8 mouse cellular contexts compared by ENCODE assay signal in the genomic region with DNA sequence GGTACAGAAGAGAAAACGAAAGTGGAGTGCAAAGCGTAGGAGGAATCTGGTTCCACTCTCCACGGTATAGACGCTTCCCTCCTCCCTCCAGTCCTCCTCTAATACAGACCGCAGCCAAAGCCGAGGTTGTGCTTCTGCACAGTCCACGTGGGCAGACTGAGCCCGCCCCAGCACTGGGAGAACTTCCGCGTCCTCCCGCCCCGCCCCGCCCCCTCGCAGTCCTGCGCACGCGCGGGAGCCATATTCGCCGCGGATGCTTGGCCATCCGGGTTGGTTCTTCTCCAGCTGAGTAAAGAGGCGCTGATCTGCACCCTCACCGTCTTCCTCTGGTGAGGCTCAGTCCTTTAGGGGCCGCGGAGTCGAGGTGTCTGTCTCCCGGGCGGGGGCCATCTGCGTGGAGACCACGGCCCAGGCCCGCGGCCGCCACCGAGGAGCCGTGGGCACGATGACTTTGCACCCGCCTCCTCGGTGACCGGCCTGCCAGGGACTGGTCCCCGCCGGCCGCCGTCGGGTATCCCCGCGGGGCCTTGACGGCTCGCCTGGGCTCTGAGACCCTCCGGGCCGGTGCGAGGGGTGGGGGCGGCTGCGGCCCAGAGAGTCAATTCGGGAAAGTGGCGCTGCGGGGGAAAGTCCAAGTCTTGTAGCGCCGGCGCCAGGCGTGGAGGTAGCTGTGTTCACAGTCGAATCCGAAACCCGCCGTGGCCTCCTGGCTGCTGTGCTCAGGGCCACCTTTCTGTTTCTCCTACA. TPM values are rescaled to one million over a fixed set of nuclear protein-coding genes. Genes with fewer than 3 reads are reported as not detected.
A peak's percentile ranks its signal among the peaks of the same experiment; 100 is the strongest.
DNase-seq lines count a peak whose midpoint lies in the region; ATAC-seq and TF ChIP-seq lines count a peak whose summit lies in the region.

Gene Psma4 (plus strand): TSS at position 216 of the 747 bp plus-strand sequence.
Gene AY074887 (minus strand): TSS at position 424 of the 747 bp plus-strand sequence.

- H3K27me3 ChIP-seq in CH12.LX (replicated peaks) = no peaks in the 10 kb centered on the region
- H3K27me3 ChIP-seq in forebrain, embryonic 11.5 days (ENCODE audit: control insufficient read depth, insufficient read depth, low read length) = no peaks in the 10 kb centered on the region
- no peaks in the 10 kb centered on the region for H3K27me3 ChIP-seq in heart, embryonic 16.5 days (ENCODE audit: control insufficient read depth, insufficient read depth, low read length)
- H3K27me3 ChIP-seq in liver, embryonic 15.5 days = no peaks in the 10 kb centered on the region
- H3K27me3 ChIP-seq in neural tube, embryonic 12.5 days (replicated peaks) = no peaks in the 10 kb centered on the region

- H3K4me2 ChIP-seq in CH12.LX (ENCODE audit: insufficient read depth, low read depth, poor library complexity, severe bottlenecking) = peak within 1 kb of the TSS; percentile 91
- peak within 1 kb of the TSS; percentile 64 for H3K4me2 ChIP-seq in forebrain, embryonic 11.5 days (ENCODE audit: low read depth, low read length, severe bottlenecking)
- peak within 1 kb of the TSS; percentile 87 for H3K4me2 ChIP-seq in heart, embryonic 16.5 days (ENCODE audit: low read depth, low read length)
- peak within 1 kb of the TSS; percentile 72 for H3K4me2 ChIP-seq in liver, embryonic 15.5 days
- H3K4me2 ChIP-seq in neural tube, embryonic 12.5 days (replicated peaks) = peak within 1 kb of the TSS; percentile 72

- TF ChIP-seq RAD21 in CH12.LX (IDR thresholded peaks at IDR 0.05; ENCODE audit: low read depth, low read length) = no peak

- TF ChIP-seq EP300 in CH12.LX (IDR thresholded peaks at IDR 0.05; ENCODE audit: low read length) = no peak

- DNase-seq in CH12.LX (ENCODE audit: extremely low read depth) = peak; percentile 94
- peak; percentile 86 for DNase-seq in c-Kit-positive CD71-positive TER-119-negative erythroid progenitor cells, embryonic 14.5 days (ENCODE audit: low read depth)
- DNase-seq in forebrain, embryonic 11.5 days (ENCODE audit: low spot score) = peak; percentile 98
- peak; percentile 93 to 97 for DNase-seq in kidney, postnatal 36 days
- DNase-seq in telencephalon, adult 2 months (ENCODE audit: low read depth, low spot score) = peak; percentile 83

- peaks cover 3 to 33% of the 10 kb centered on the region in 2 experiments; a peak in 3 of 4 replicates for H3K4me1 ChIP-seq in CH12.LX (ENCODE audit: control insufficient read depth in 1 of 2, insufficient read depth in 2 of 2)
- H3K4me1 ChIP-seq in forebrain, embryonic 11.5 days (replicated peaks; ENCODE audit: control insufficient read depth, insufficient read depth, low read length) = peaks cover 2% of the 10 kb centered on the region; the same call in 1 of the 2 replicates
- H3K4me1 ChIP-seq in heart, embryonic 16.5 days (ENCODE audit: control insufficient read depth, insufficient read depth, low read length) = peaks cover 14% of the 10 kb centered on the region
- peaks cover 28% of the 10 kb centered on the region for H3K4me1 ChIP-seq in liver, embryonic 15.5 days (replicated peaks)
- peaks cover 11% of the 10 kb centered on the region for H3K4me1 ChIP-seq in neural tube, embryonic 12.5 days

- peak; percentile 99 for ATAC-seq in forebrain, embryonic 11.5 days (replicated peaks; ENCODE audit: low FRiP score)
- ATAC-seq in heart, embryonic 16.5 days (replicated peaks; ENCODE audit: extremely low read depth, insufficient read depth, low FRiP score) = peak; percentile 99
- peak; percentile 98 for ATAC-seq in liver, embryonic 15.5 days (ENCODE audit: insufficient read depth)
- ATAC-seq in neural tube, embryonic 12.5 days (ENCODE audit: low FRiP score, low read depth) = peak; percentile 100

- peaks cover 23 to 35% of the 10 kb centered on the region in 2 experiments for H3K36me3 ChIP-seq in CH12.LX (replicated peaks in 1 of 2; ENCODE audit: control insufficient read depth in 1 of 2, insufficient read depth in 1 of 2, low read length in 1 of 2)
- peaks cover 4% of the 10 kb centered on the region for H3K36me3 ChIP-seq in forebrain, embryonic 11.5 days (ENCODE audit: control insufficient read depth, insufficient read depth, low read length)
- peaks cover 27% of the 10 kb centered on the region for H3K36me3 ChIP-seq in heart, embryonic 16.5 days (ENCODE audit: control insufficient read depth, insufficient read depth)
- peaks cover 37% of the 10 kb centered on the region for H3K36me3 ChIP-seq in liver, embryonic 15.5 days (replicated peaks)
- H3K36me3 ChIP-seq in neural tube, embryonic 12.5 days = peaks cover 25% of the 10 kb centered on the region

- under 1% methylated on average over 61 of the region's 65 CpGs for WGBS in forebrain, embryonic 11.5 days
- under 1% methylated on average over 65 of the region's 65 CpGs for WGBS in heart, embryonic 16.5 days
- under 1% methylated on average over 65 of the region's 65 CpGs for WGBS in liver, embryonic 15.5 days (ENCODE audit: insufficient replicate concordance)
- WGBS in neural tube, embryonic 12.5 days = under 1% methylated on average over 65 of the region's 65 CpGs

- in situ Hi-C loops in CH12.LX (cut with MboI; ENCODE audit: low pct_ligation_motif_present, low pct_unique_long_range_greater_than_20kb, low sequenced_read_pairs) = no loop called here

- TF ChIP-seq CTCF in CH12.LX (conservative IDR thresholded peaks at IDR 0.05 in 1 of 2, IDR thresholded peaks at IDR 0.05 in 1 of 2; ENCODE audit: low read depth in 2 of 2, low read length in 2 of 2) = no peak

- dilution Hi-C loops in CH12.LX (cut with MboI; ENCODE audit: extremely low pct_ligation_motif_present, extremely low pct_unique_long_range_greater_than_20kb, low sequenced_read_pairs) = no loop called here

- peak within 1 kb of the TSS; percentile 82 for H3K27ac ChIP-seq in CH12.LX (ENCODE audit: insufficient read depth, low read depth)
- peak within 1 kb of the TSS; percentile 81 for H3K27ac ChIP-seq in forebrain, embryonic 11.5 days (ENCODE audit: low read depth, low read length)
- peak within 1 kb of the TSS; percentile 86 for H3K27ac ChIP-seq in heart, embryonic 16.5 days (ENCODE audit: low read length)
- H3K27ac ChIP-seq in liver, embryonic 15.5 days (replicated peaks) = peak within 1 kb of the TSS; percentile 82
- peak within 1 kb of the TSS; percentile 88 for H3K27ac ChIP-seq in neural tube, embryonic 12.5 days

- no peaks in the 10 kb centered on the region for H3K9me3 ChIP-seq in CH12.LX (replicated peaks; ENCODE audit: low read length)
- no peaks in the 10 kb centered on the region for H3K9me3 ChIP-seq in forebrain, embryonic 11.5 days (ENCODE audit: control insufficient read depth, low read length)
- H3K9me3 ChIP-seq in heart, embryonic 16.5 days (replicated peaks; ENCODE audit: control insufficient read depth, low read length) = no peaks in the 10 kb centered on the region
- H3K9me3 ChIP-seq in liver, embryonic 15.5 days (replicated peaks) = no peaks in the 10 kb centered on the region
- H3K9me3 ChIP-seq in neural tube, embryonic 12.5 days = no peaks in the 10 kb centered on the region

- H3K79me2 ChIP-seq in CH12.LX (replicated peaks; ENCODE audit: control insufficient read depth, extremely low read depth, insufficient read depth, poor library complexity, severe bottlenecking) = peaks cover 15% of the 10 kb centered on the region

- peak within 1 kb of the TSS; percentile 80 for H3K9ac ChIP-seq in CH12.LX (ENCODE audit: insufficient read depth, low read depth)
- peak within 1 kb of the TSS; percentile 86 for H3K9ac ChIP-seq in forebrain, embryonic 11.5 days (ENCODE audit: low read length)
- peak within 1 kb of the TSS; percentile 94 for H3K9ac ChIP-seq in heart, embryonic 16.5 days (ENCODE audit: low read length)
- H3K9ac ChIP-seq in liver, embryonic 15.5 days = peak within 1 kb of the TSS; percentile 90
- H3K9ac ChIP-seq in neural tube, embryonic 12.5 days = peak within 1 kb of the TSS; percentile 83

- H3K4me3 ChIP-seq in CH12.LX (replicated peaks in 1 of 3; ENCODE audit: low read depth in 2 of 3, low read length in 2 of 3, poor library complexity in 1 of 3) = peak within 1 kb of the TSS; percentile 75 to 92 (median 82)
- peak within 1 kb of the TSS; percentile 92 for H3K4me3 ChIP-seq in forebrain, embryonic 11.5 days (ENCODE audit: low read depth, low read length)
- H3K4me3 ChIP-seq in heart, embryonic 16.5 days (ENCODE audit: low read length) = peak within 1 kb of the TSS; percentile 89
- peak within 1 kb of the TSS; percentile 92 for H3K4me3 ChIP-seq in liver, embryonic 15.5 days (replicated peaks)
- H3K4me3 ChIP-seq in neural tube, embryonic 12.5 days = peak within 1 kb of the TSS; percentile 76

- TF ChIP-seq POLR2A in CH12.LX (IDR thresholded peaks at IDR 0.05; ENCODE audit: low read depth, low read length) = peak; percentile 91

TF ChIP-seq in CH12.LX, 34 proteins besides CTCF, POLR2A, EP300 and RAD21 (continues in another document):
- TF ChIP-seq SIN3A (IDR thresholded peaks at IDR 0.05; ENCODE audit: low read length) = peak; percentile 95
- TF ChIP-seq POLR2AphosphoS2 (IDR thresholded peaks at IDR 0.05; ENCODE audit: low read depth, low read length) = peak; percentile 80; the same call in 1 of the 2 replicates
- TF ChIP-seq MAX (IDR thresholded peaks at IDR 0.05; ENCODE audit: low read length) = peak; percentile 96
- peak; percentile 84 for TF ChIP-seq USF1 (IDR thresholded peaks at IDR 0.05; ENCODE audit: low read depth, low read length)
- TF ChIP-seq SMC3 (IDR thresholded peaks at IDR 0.05; ENCODE audit: low read depth, low read length) = no peak
- no peak for TF ChIP-seq BHLHE40 (IDR thresholded peaks at IDR 0.05; ENCODE audit: low read depth, low read length)
- no peak for TF ChIP-seq PAX5 (IDR thresholded peaks at IDR 0.05; ENCODE audit: low read length)
- no peak for TF ChIP-seq RCOR1 (conservative IDR thresholded peaks at IDR 0.05; ENCODE audit: low read depth, low read length)

RNA-seq across cellular contexts. Expression of gene Psma4, which starts in this region (rescaled TPM):
- total RNA-seq in CH12.LX (2012; rRNA removed) = 264 and 359 TPM in 2 replicates
- 662 and 708 TPM in 2 replicates for total RNA-seq in CH12.LX (2014; rRNA removed)
- polyA plus RNA-seq in CH12.LX (2012; ENCODE audit: insufficient read length, low read depth) = 407 and 523 TPM in 2 replicates
- 300 and 313 TPM in 2 replicates for polyA plus RNA-seq in forebrain, embryonic 11.5 days (2014; fragmentation: Nextera tagmentation; extraction: Ambion mirVana)
- 214 and 239 TPM in 2 replicates for polyA plus RNA-seq in heart, embryonic 16.5 days (2015; fragmentation: Nextera tagmentation; extraction: Ambion mirVana)
- polyA plus RNA-seq in liver, embryonic 15.5 days (2015; fragmentation: Nextera tagmentation; extraction: Ambion mirVana) = 135 and 138 TPM in 2 replicates
- polyA plus RNA-seq in neural tube, embryonic 12.5 days (2016; fragmentation: Nextera tagmentation; extraction: Ambion mirVana) = 282 and 287 TPM in 2 replicates

RNA-seq across cellular contexts. Expression of gene AY074887, which starts in this region (rescaled TPM):
- total RNA-seq in CH12.LX (2012; rRNA removed) (0.25 TPM in 1 of 2 replicates, not detected in the other), CH12.LX (2014; rRNA removed) (0.47 TPM in 1 of 2 replicates, not detected in the other)
- 0.44 TPM in 1 of 2 replicates, not detected in the other for polyA plus RNA-seq in CH12.LX (2012; ENCODE audit: insufficient read length, low read depth)
- 0.86 and 1.6 TPM in 2 replicates for polyA plus RNA-seq in forebrain, embryonic 11.5 days (2014; fragmentation: Nextera tagmentation; extraction: Ambion mirVana)
- 0.83 and 0.87 TPM in 2 replicates for polyA plus RNA-seq in heart, embryonic 16.5 days (2015; fragmentation: Nextera tagmentation; extraction: Ambion mirVana)
- 0.31 and 0.41 TPM in 2 replicates for polyA plus RNA-seq in liver, embryonic 15.5 days (2015; fragmentation: Nextera tagmentation; extraction: Ambion mirVana)
- polyA plus RNA-seq in neural tube, embryonic 12.5 days (2016; fragmentation: Nextera tagmentation; extraction: Ambion mirVana) = 0.87 and 0.92 TPM in 2 replicates

Comparison
In these comparisons a context has a peak if more than half of its experiments do, and no peak if none do; other contexts are left out.
1. Peak in every context shown above with its lines: DNase-seq, ATAC-seq, H3K4me3 ChIP-seq and H3K27ac ChIP-seq.